In genomic region chr6:122341038-122341810, GRCm38 (mm10) we compare ENCODE assay signal across 9 mouse cellular contexts. TPM values are rescaled to one million over a fixed set of nuclear protein-coding genes. Genes with fewer than 3 reads are reported as not detected.
DNase-seq lines count a peak whose midpoint lies in the region; ATAC-seq and TF ChIP-seq lines count a peak whose summit lies in the region.
"Had no signal": no experiment of that assay in that cellular context is flagged by ENCODE, and none has a peak within 500 bp of the region (broad histone marks: within the 10 kb centered on the region; RNA-seq: fewer than 3 reads in every experiment).

No protein-coding gene starts in this region.

- peak overlapping the region; percentile 99 for H3K27ac ChIP-seq in forebrain, embryonic 15.5 days (replicated peaks)
- peak overlapping the region; percentile 94; the same call in 1 of the 2 replicates for H3K27ac ChIP-seq in lung, embryonic 15.5 days
- H3K27ac ChIP-seq in intestine, postnatal 0 days (ENCODE audit: low read depth, low read length), result no peak overlapping the region

- peaks cover 6% of the 10 kb centered on the region for H3K36me3 ChIP-seq in forebrain, embryonic 15.5 days
- H3K36me3 ChIP-seq in lung, embryonic 15.5 days, result peaks cover 1% of the 10 kb centered on the region; the same call in 1 of the 2 replicates
- no peaks in the 10 kb centered on the region for H3K36me3 ChIP-seq in intestine, postnatal 0 days (ENCODE audit: control insufficient read depth, insufficient read depth)

- TF ChIP-seq CTCF in intestine, postnatal 0 days (IDR thresholded peaks at IDR 0.05; ENCODE audit: low read depth), result no peak

- 32% methylated on average over 7 of the region's 7 CpGs for WGBS in forebrain, embryonic 15.5 days
- WGBS in lung, embryonic 15.5 days, result 45% methylated on average over 7 of the region's 7 CpGs
- WGBS in intestine, postnatal 0 days, result 48% methylated on average over 7 of the region's 7 CpGs

- no peak overlapping the region for H3K9ac ChIP-seq in forebrain, embryonic 15.5 days (replicated peaks)
- no peak overlapping the region for H3K9ac ChIP-seq in lung, embryonic 15.5 days
- no peak overlapping the region for H3K9ac ChIP-seq in intestine, postnatal 0 days (ENCODE audit: low read depth, low read length)

- peak overlapping the region; percentile 72 for H3K4me3 ChIP-seq in forebrain, embryonic 15.5 days
- 0 out of 2 replicates have a peak overlapping the region, but pooled peaks have one; percentile 81 for H3K4me3 ChIP-seq in lung, embryonic 15.5 days
- H3K4me3 ChIP-seq in intestine, postnatal 0 days (ENCODE audit: low read depth, low read length), result no peak overlapping the region

- no peaks in the 10 kb centered on the region for H3K9me3 ChIP-seq in forebrain, embryonic 15.5 days
- no peaks in the 10 kb centered on the region for H3K9me3 ChIP-seq in lung, embryonic 15.5 days
- H3K9me3 ChIP-seq in intestine, postnatal 0 days (ENCODE audit: control insufficient read depth), result no peaks in the 10 kb centered on the region
- H3K9me3 ChIP-seq: limb, embryonic 15.5 days had no signal

- no peak for ATAC-seq in forebrain, embryonic 15.5 days (replicated peaks)
- no peak for ATAC-seq in lung, embryonic 15.5 days (ENCODE audit: borderline replicate concordance, extremely low read depth, low FRiP score, low TSS enrichment)
- no peak for ATAC-seq in intestine, postnatal 0 days

- peak overlapping the region; percentile 62 for H3K4me2 ChIP-seq in forebrain, embryonic 15.5 days (replicated peaks)
- peak overlapping the region; percentile 61; the same call in 1 of the 2 replicates for H3K4me2 ChIP-seq in lung, embryonic 15.5 days
- no peak overlapping the region for H3K4me2 ChIP-seq in intestine, postnatal 0 days (replicated peaks; ENCODE audit: low read depth)

- H3K4me1 ChIP-seq in forebrain, embryonic 15.5 days, result peaks cover 29% of the 10 kb centered on the region
- peaks cover 31% of the 10 kb centered on the region for H3K4me1 ChIP-seq in lung, embryonic 15.5 days
- H3K4me1 ChIP-seq in intestine, postnatal 0 days (replicated peaks; ENCODE audit: control insufficient read depth, insufficient read depth, low read length), result no peaks in the 10 kb centered on the region

- peak; percentile 50 for DNase-seq in urinary bladder, postnatal 14 days (ENCODE audit: low spot score)
- no peak for DNase-seq in urinary bladder, postnatal 25 days (ENCODE audit: low spot score)
- DNase-seq in testis, postnatal 14 days (ENCODE audit: low spot score), result peak; percentile 26
- DNase-seq in frontal cortex, postnatal 25 days (ENCODE audit: low spot score in 2 of 2), result no peak
- DNase-seq in adrenal gland, adult 8-10 months, result no peak

- no peaks in the 10 kb centered on the region for H3K27me3 ChIP-seq in forebrain, embryonic 15.5 days
- no peaks in the 10 kb centered on the region for H3K27me3 ChIP-seq in lung, embryonic 15.5 days
- no peaks in the 10 kb centered on the region for H3K27me3 ChIP-seq in intestine, postnatal 0 days (replicated peaks; ENCODE audit: control insufficient read depth, insufficient read depth, low read length)
- H3K27me3 ChIP-seq: limb, embryonic 15.5 days had no signal

RNA-seq across cellular contexts. Expression of gene Phc1, which starts 0.9 kb away (rescaled TPM):
- 34.2 and 36.1 TPM in 2 replicates for polyA plus RNA-seq in forebrain, embryonic 15.5 days (2015; fragmentation: Nextera tagmentation; extraction: Ambion mirVana)
- polyA plus RNA-seq in lung, embryonic 15.5 days (2015; fragmentation: Nextera tagmentation; extraction: Ambion mirVana), result 15.5 and 16.3 TPM in 2 replicates
- 10 to 100 TPM; 24.0 to 40.3 (median 30.0) TPM for total RNA-seq in adrenal gland, adult 8-10 months (2022)
- 3.3 and 3.5 TPM in 2 replicates for polyA plus RNA-seq in intestine, postnatal 0 days (2015; fragmentation: Nextera tagmentation; extraction: Ambion mirVana)

RNA-seq across cellular contexts. Expression of gene M6pr, which starts 32.7 kb away (rescaled TPM):
- 55.1 and 55.8 TPM in 2 replicates for polyA plus RNA-seq in forebrain, embryonic 15.5 days (2015; fragmentation: Nextera tagmentation; extraction: Ambion mirVana)
- 118 and 121 TPM in 2 replicates for polyA plus RNA-seq in lung, embryonic 15.5 days (2015; fragmentation: Nextera tagmentation; extraction: Ambion mirVana)
- 100 to 1,000 TPM; 149 to 174 (median 167) TPM for total RNA-seq in adrenal gland, adult 8-10 months (2022)
- polyA plus RNA-seq in intestine, postnatal 0 days (2015; fragmentation: Nextera tagmentation; extraction: Ambion mirVana), result 91.7 and 92.2 TPM in 2 replicates

RNA-seq across cellular contexts. Expression of gene Klrg1, which starts 58.5 kb away (rescaled TPM):
- 0.42 and 0.43 TPM in 2 replicates for polyA plus RNA-seq in forebrain, embryonic 15.5 days (2015; fragmentation: Nextera tagmentation; extraction: Ambion mirVana)
- polyA plus RNA-seq in lung, embryonic 15.5 days (2015; fragmentation: Nextera tagmentation; extraction: Ambion mirVana), result not detected in 2 replicates
- under 1 TPM in 1 of 4 experiments, not detected in 3; 0.35 TPM for total RNA-seq in adrenal gland, adult 8-10 months (2022)
- 0.08 TPM in 1 of 2 replicates, not detected in the other for polyA plus RNA-seq in intestine, postnatal 0 days (2015; fragmentation: Nextera tagmentation; extraction: Ambion mirVana)

Comparison
In these comparisons a context has a peak if more than half of its experiments do, and no peak if none do; other contexts are left out.
1. DNase-seq: peak in urinary bladder, postnatal 14 days (single experiment) and testis, postnatal 14 days (single experiment); none in urinary bladder, postnatal 25 days (single experiment), frontal cortex, postnatal 25 days (0 of 2) and adrenal gland, adult 8-10 months (single experiment).